Mouse (Mus musculus): ENCODE data around the gene P4ha2.

DNA sequence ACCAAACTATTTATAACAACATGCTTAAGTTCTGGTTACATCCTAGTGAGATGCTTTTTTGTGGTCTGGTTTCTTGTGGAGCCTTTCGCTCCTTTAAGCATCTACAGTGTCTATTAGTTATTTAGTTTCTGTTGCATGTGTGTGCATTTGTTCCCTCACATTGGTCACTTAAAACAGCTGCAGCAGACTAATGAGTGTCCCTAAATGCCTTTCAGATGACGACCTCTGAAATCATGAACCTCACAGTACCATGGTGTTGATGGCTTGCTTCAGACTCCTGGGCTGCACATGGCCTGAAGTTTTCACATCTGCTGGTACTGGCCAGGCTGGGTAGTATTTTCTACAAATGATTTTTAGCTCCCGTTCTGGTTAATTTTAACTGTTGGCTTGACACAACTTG lies 53.1 kb downstream of the P4ha2 start:
- TF ChIP-seq CTCF (IDR thresholded peaks at IDR 0.05; ENCODE audit: low read depth, low read length) (no peak), POLR2A (IDR thresholded peaks at IDR 0.05; ENCODE audit: borderline replicate concordance, low read depth, low read length) (no peak)

All from bone marrow macrophage, adult 2 months (primary cell).